Mouse (Mus musculus) hindbrain, embryonic 15.5 days (tissue): ENCODE measurements around the gene Gm13757. TPM values are rescaled to one million over a fixed set of nuclear protein-coding genes. Genes with fewer than 3 reads are reported as not detected.
"Not testable (repeated sequence)": the region's sequence is repeated elsewhere in the genome, so short reads cannot be mapped to it uniquely, and the experiment has no call there.

Experiments used
- ATAC-seq: fragments of 200-750 bp; cut with Nextera tagmentation; 2 replicates; pipeline ENCODE4 v1.8.0; 2017; ENCODE audit warnings: low read depth, moderate number of reproducible peaks, moderate TSS enrichment; ENCODE audit not compliant: low FRiP score
- H3K27ac ChIP-seq: fragments of 300-500 bp; sonication (generic); replicated peaks from 2 replicates; pipeline ENCODE4 v1.5.1; 2015; ENCODE audit warnings: mild to moderate bottlenecking, inconsistent platforms
- H3K27me3 ChIP-seq: fragments of 300-500 bp; sonication (generic); 2 replicates; pipeline ENCODE4 v1.6.1; 2015; ENCODE audit warnings: control low read depth, inconsistent platforms
- H3K36me3 ChIP-seq: fragments of 300-500 bp; sonication (generic); 2 replicates; pipeline ENCODE4 v1.6.1; 2015; ENCODE audit warnings: control low read depth, inconsistent platforms
- H3K4me1 ChIP-seq: fragments of 300-500 bp; sonication (generic); replicated peaks from 2 replicates; pipeline ENCODE4 v1.6.1; 2015; ENCODE audit warnings: control low read depth, inconsistent platforms
- H3K4me2 ChIP-seq: fragments of 300-500 bp; sonication (generic); 2 replicates; pipeline ENCODE4 v1.6.1; 2015; ENCODE audit warnings: moderate library complexity, mild to moderate bottlenecking, inconsistent platforms
- H3K4me3 ChIP-seq: fragments of 300-500 bp; sonication (generic); 2 replicates; pipeline ENCODE4 v1.5.1; 2015; ENCODE audit warnings: mild to moderate bottlenecking, inconsistent platforms
- H3K9ac ChIP-seq: fragments of 300-500 bp; sonication (generic); 2 replicates; pipeline ENCODE4 v1.6.1; 2015; ENCODE audit warnings: inconsistent platforms
- H3K9me3 ChIP-seq: fragments of 300-500 bp; sonication (generic); 2 replicates; pipeline ENCODE4 v1.6.1; 2016; ENCODE audit warnings: control low read depth, inconsistent platforms
- WGBS: fragments of 180-500 bp; shearing (Covaris S2); methylation state at CpG from one replicate; pipeline ENCODE4 v1.1.7; 2015; 5-methylcytosine and 5-hydroxymethylcytosine counted together
- polyA plus RNA-seq: library from polyadenylated mRNA; unstranded; fragments of >200 nt; fragmentation: Nextera tagmentation; extraction: Ambion mirVana; gene quantifications from 2 replicates; pipeline ENCODE4 v1.2.1, GENCODE M21; 2015

Gene Gm13757
- not detected in 2 replicates for polyA plus RNA-seq

GRCm38 (mm10) chr2:88449031-88449430 lies at the start of gene Gm13757:
Gm13757 (minus strand) TSS chr2:88449131.
- H3K4me2 ChIP-seq, result no peak within 1 kb of the TSS
- 93% methylated on average over 1 of the region's 1 CpGs for WGBS
- no peak within 1 kb of the TSS for H3K4me3 ChIP-seq
- H3K27ac ChIP-seq, result no peak within 1 kb of the TSS
- no peaks in the 10 kb centered on the region for H3K36me3 ChIP-seq
- H3K4me1 ChIP-seq, result no peaks in the 10 kb centered on the region
- no peak for ATAC-seq
- H3K9ac ChIP-seq, result no peak within 1 kb of the TSS
- no peaks in the 10 kb centered on the region for H3K27me3 ChIP-seq
- no peaks in the 10 kb centered on the region for H3K9me3 ChIP-seq

GRCm38 (mm10) chr2:88493020-88493419 lies 44.1 kb upstream of the Gm13757 start, which contains the start of gene Olfr1185-ps1:
Olfr1185-ps1 (plus strand) TSS chr2:88493320.
- H3K9me3 ChIP-seq, result no peaks in the 10 kb centered on the region
- 77% methylated on average over 2 of the region's 2 CpGs for WGBS
- no peaks in the 10 kb centered on the region for H3K4me1 ChIP-seq
- ATAC-seq, result no peak
- no peak within 1 kb of the TSS for H3K27ac ChIP-seq
- H3K9ac ChIP-seq, result no peak within 1 kb of the TSS
- H3K4me2 ChIP-seq, result no peak within 1 kb of the TSS
- H3K27me3 ChIP-seq, result no peaks in the 10 kb centered on the region
- H3K36me3 ChIP-seq, result no peaks in the 10 kb centered on the region
- H3K4me3 ChIP-seq, result no peak within 1 kb of the TSS

- WGBS, result 90% methylated on average over 2 of the region's 2 CpGs
Observed at GRCm38 (mm10) chr2:88483298-88483697, 34.4 kb upstream of the Gm13757 start, which contains the start of gene Olfr1184. Olfr1184 (plus strand) TSS chr2:88483598.

GRCm38 (mm10) chr2:88454567-88454966 lies 5.6 kb upstream of the Gm13757 start, which contains the start of gene Olfr1183:
Olfr1183 (plus strand) TSS chr2:88454867.
- not testable (repeated sequence) for H3K36me3 ChIP-seq, H3K27me3 ChIP-seq, H3K4me2 ChIP-seq, H3K4me1 ChIP-seq, H3K9me3 ChIP-seq, H3K4me3 ChIP-seq, H3K27ac ChIP-seq, H3K9ac ChIP-seq, ATAC-seq
- 89% methylated on average over 1 of the region's 1 CpGs for WGBS

More at GRCm38 (mm10) chr2:88483298-88483697, 34.4 kb upstream of the Gm13757 start, which contains the start of gene Olfr1184:
- Histone ChIP-seq H3K4me3 (no peak within 1 kb of the TSS), H3K4me1 (no peaks in the 10 kb centered on the region), H3K36me3 (no peaks in the 10 kb centered on the region), H3K9ac (no peak within 1 kb of the TSS), H3K27me3 (no peaks in the 10 kb centered on the region), H3K9me3 (no peaks in the 10 kb centered on the region), H3K27ac (no peak within 1 kb of the TSS), H3K4me2 (no peak within 1 kb of the TSS)
- ATAC-seq, result no peak

- no peaks in the 10 kb centered on the region for H3K4me1 ChIP-seq
- H3K4me2 ChIP-seq, result no peak within 1 kb of the TSS
- no peaks in the 10 kb centered on the region for H3K9me3 ChIP-seq
- no peak within 1 kb of the TSS for H3K4me3 ChIP-seq
- WGBS, result 88% methylated on average over 1 of the region's 1 CpGs
- H3K9ac ChIP-seq, result no peak within 1 kb of the TSS
- H3K36me3 ChIP-seq, result no peaks in the 10 kb centered on the region
- no peak within 1 kb of the TSS for H3K27ac ChIP-seq
- ATAC-seq, result no peak
- H3K27me3 ChIP-seq, result no peaks in the 10 kb centered on the region
Observed at GRCm38 (mm10) chr2:88426071-88426470, 22.9 kb downstream of the Gm13757 start, which contains the start of gene Olfr1181. Olfr1181 (minus strand) TSS chr2:88426171.

- Histone ChIP-seq H3K4me3 (no peak within 1 kb of the TSS), H3K4me1 (no peaks in the 10 kb centered on the region), H3K36me3 (no peaks in the 10 kb centered on the region), H3K9ac (no peak within 1 kb of the TSS), H3K27me3 (no peaks in the 10 kb centered on the region), H3K9me3 (no peaks in the 10 kb centered on the region), H3K27ac (no peak within 1 kb of the TSS), H3K4me2 (no peak within 1 kb of the TSS)
- no peak for ATAC-seq
- WGBS, result 77% methylated on average over 2 of the region's 2 CpGs
Observed at GRCm38 (mm10) chr2:88419051-88419450, 29.9 kb downstream of the Gm13757 start, which contains the start of gene Olfr1180. Olfr1180 (minus strand) TSS chr2:88419151.

GRCm38 (mm10) chr2:88406353-88406752 lies 42.6 kb downstream of the Gm13757 start, which contains the start of gene Olfr1179:
Olfr1179 (minus strand) TSS chr2:88406453.
- Histone ChIP-seq H3K9ac (no peak within 1 kb of the TSS), H3K9me3 (no peaks in the 10 kb centered on the region), H3K4me3 (no peak within 1 kb of the TSS), H3K4me2 (no peak within 1 kb of the TSS), H3K36me3 (no peaks in the 10 kb centered on the region), H3K27me3 (no peaks in the 10 kb centered on the region), H3K27ac (no peak within 1 kb of the TSS), H3K4me1 (no peaks in the 10 kb centered on the region)
- WGBS, result 89% methylated on average over 3 of the region's 3 CpGs
- no peak for ATAC-seq

Other genes starting within 250 kb of the Gm13757 start
- gene Olfr1170, start 220.8 kb downstream of the Gm13757 start, polyA plus RNA-seq, result not detected in 2 replicates
- not detected in 2 replicates for gene Olfr1173, start 169.3 kb downstream of the Gm13757 start, polyA plus RNA-seq
- not detected in 2 replicates for gene Olfr1174-ps, start 134.0 kb downstream of the Gm13757 start, polyA plus RNA-seq
- not detected in 2 replicates for gene Olfr1175-ps, start 121.9 kb downstream of the Gm13757 start, polyA plus RNA-seq
- not detected in 2 replicates for gene Olfr1176, start 112.4 kb downstream of the Gm13757 start, polyA plus RNA-seq
- not detected in 2 replicates for gene Olfr1177-ps, start 102.6 kb downstream of the Gm13757 start, polyA plus RNA-seq
- gene Olfr1178, start 62.1 kb downstream of the Gm13757 start, polyA plus RNA-seq, result not detected in 2 replicates
- gene Olfr1179, start 42.7 kb downstream of the Gm13757 start, polyA plus RNA-seq, result not detected in 2 replicates
- gene Olfr1180, start 30.0 kb downstream of the Gm13757 start, polyA plus RNA-seq, result not detected in 2 replicates
- not detected in 2 replicates for gene Olfr1181, start 23.0 kb downstream of the Gm13757 start, polyA plus RNA-seq
- gene Olfr1183, start 5.7 kb upstream of the Gm13757 start, polyA plus RNA-seq, result not detected in 2 replicates
- gene Olfr1184, start 34.5 kb upstream of the Gm13757 start, polyA plus RNA-seq, result not detected in 2 replicates
- gene Olfr1185-ps1, start 44.2 kb upstream of the Gm13757 start, polyA plus RNA-seq, result not detected in 2 replicates
- not detected in 2 replicates for gene Olfr1186, start 69.4 kb upstream of the Gm13757 start, polyA plus RNA-seq
- not detected in 2 replicates for gene Olfr1188, start 107.8 kb upstream of the Gm13757 start, polyA plus RNA-seq
- gene Olfr1189, start 137.3 kb upstream of the Gm13757 start, polyA plus RNA-seq, result not detected in 2 replicates
- not detected in 2 replicates for gene Olfr1191-ps1, start 191.4 kb upstream of the Gm13757 start, polyA plus RNA-seq
- gene Olfr1192-ps1, start 199.4 kb upstream of the Gm13757 start, polyA plus RNA-seq, result not detected in 2 replicates
- gene Olfr1193, start 226.5 kb upstream of the Gm13757 start, polyA plus RNA-seq, result not detected in 2 replicates
- not detected in 2 replicates for gene Olfr1195, start 240.1 kb upstream of the Gm13757 start, polyA plus RNA-seq